Mouse (Mus musculus) midbrain, embryonic 14.5 days (tissue): ENCODE measurements at regions not wholly inside any gene's neighbourhood (a gene's known extent, or its start where the extent isn't known, plus 50 kb on each side); places are given as distances from the start of the nearest gene placed in this dataset.

ENCODE experiments used
- ATAC-seq: fragments of 200-750 bp; cut with Nextera tagmentation; 2 replicates; pipeline ENCODE4 v1.8.0; 2017; ENCODE audit warnings: moderate number of reproducible peaks, moderate library complexity; ENCODE audit not compliant: low FRiP score, low TSS enrichment
- DNase-seq: peaks from one replicate; pipeline ENCODE4 v3.0.0-alpha.2; 2015
- H3K27ac ChIP-seq: fragments of 300-500 bp; sonication (generic); replicated peaks from 2 replicates; pipeline ENCODE4 v1.5.1; 2014; ENCODE audit warnings: mild to moderate bottlenecking, low read depth, low read length, moderate library complexity
- H3K27me3 ChIP-seq: fragments of 300-500 bp; sonication (generic); 2 replicates; pipeline ENCODE4 v1.6.1; 2014; ENCODE audit warnings: low read length, control low read depth, mixed read lengths; ENCODE audit not compliant: control insufficient read depth, insufficient read depth
- H3K36me3 ChIP-seq: fragments of 300-500 bp; sonication (generic); 2 replicates; pipeline ENCODE4 v1.6.1; 2014; ENCODE audit warnings: low read length, control low read depth; ENCODE audit not compliant: control insufficient read depth, insufficient read depth
- H3K4me1 ChIP-seq: fragments of 300-500 bp; sonication (generic); 2 replicates; pipeline ENCODE4 v1.6.1; 2014; ENCODE audit warnings: mild to moderate bottlenecking, antibody characterized with exemption, low read length, control low read depth; ENCODE audit not compliant: control insufficient read depth, insufficient read depth
- H3K4me2 ChIP-seq: fragments of 300-500 bp; sonication (generic); 2 replicates; pipeline ENCODE4 v1.6.1; 2014; ENCODE audit warnings: mild to moderate bottlenecking, low read length, moderate library complexity
- H3K4me3 ChIP-seq: fragments of 300-500 bp; sonication (generic); replicated peaks from 2 replicates; pipeline ENCODE4 v1.5.1; 2014; ENCODE audit warnings: low read depth, low read length
- H3K9ac ChIP-seq: fragments of 300-500 bp; sonication (generic); replicated peaks from 2 replicates; pipeline ENCODE4 v1.6.1; 2014; ENCODE audit warnings: mild to moderate bottlenecking, low read length, moderate library complexity
- H3K9me3 ChIP-seq: fragments of 300-500 bp; sonication (generic); 2 replicates; pipeline ENCODE4 v1.6.1; 2016; ENCODE audit warnings: low read length, control low read depth, mixed read lengths; ENCODE audit not compliant: control insufficient read depth
- WGBS: fragments of 180-500 bp; shearing (Covaris S2); extraction: QIAGEN DNeasy Blood & Tissue Kit; methylation state at CpG from one replicate; pipeline ENCODE4 v1.1.7; 2014; 5-methylcytosine and 5-hydroxymethylcytosine counted together

- Histone ChIP-seq H3K4me1 (no peaks in the 10 kb centered on the region), H3K27me3 (no peaks in the 10 kb centered on the region), H3K9ac (no peak overlapping the region), H3K4me2 (no peak overlapping the region), H3K27ac (no peak overlapping the region), H3K4me3 (no peak overlapping the region), H3K36me3 (no peaks in the 10 kb centered on the region), H3K9me3 (no peaks in the 10 kb centered on the region)
- WGBS, result 31% methylated on average over 1 of the region's 1 CpGs
- DNase-seq (no peak), ATAC-seq (no peak)
Measured at GRCm38 (mm10) chr1:42107925-42108324, 587.6 kb upstream of the Pou3f3 start.

DNA sequence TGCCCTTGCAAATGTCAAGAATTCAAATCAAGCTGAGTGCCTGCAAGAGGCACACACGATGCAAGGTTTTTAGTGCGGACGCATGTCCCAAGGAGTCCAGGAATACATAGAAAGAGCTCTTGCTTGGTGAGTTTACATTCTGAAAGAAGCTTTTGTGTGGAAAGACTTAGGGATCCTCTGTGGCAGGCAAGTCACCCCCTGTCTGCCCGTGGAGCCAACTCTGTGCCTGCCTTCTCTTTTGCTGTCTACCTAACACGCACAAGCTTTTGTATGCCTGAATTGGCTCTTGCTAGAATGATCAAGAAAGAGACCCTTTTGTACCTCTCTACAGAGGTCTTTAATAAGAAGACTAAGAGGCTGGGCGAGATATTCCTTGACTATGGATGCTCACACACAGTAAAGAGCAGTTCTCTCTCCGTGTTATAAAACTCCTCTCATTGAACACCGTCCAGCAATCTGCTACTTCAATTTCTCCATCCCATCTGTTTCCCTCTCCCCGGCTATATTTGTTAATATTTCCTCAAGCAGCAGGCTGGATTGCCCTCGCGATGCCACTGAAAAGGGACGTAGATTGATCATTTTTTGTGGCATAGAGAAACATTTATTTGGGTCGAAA is 543.3 kb upstream of the Pou3f3 start:
- Histone ChIP-seq H3K4me2 (no peak overlapping the region), H3K4me3 (no peak overlapping the region), H3K9ac (no peak overlapping the region), H3K27me3 (no peaks in the 10 kb centered on the region), H3K9me3 (peaks cover 4% of the 10 kb centered on the region; the same call in 1 of the 2 replicates), H3K4me1 (no peaks in the 10 kb centered on the region), H3K36me3 (no peaks in the 10 kb centered on the region), H3K27ac (no peak overlapping the region)
- peak; percentile 8 for DNase-seq
- WGBS, result 66% methylated on average over 13 of the region's 13 CpGs
- no peak for ATAC-seq

- Histone ChIP-seq H3K36me3 (no peaks in the 10 kb centered on the region), H3K4me2 (no peak overlapping the region), H3K9me3 (peaks cover 4% of the 10 kb centered on the region; the same call in 1 of the 2 replicates), H3K4me1 (no peaks in the 10 kb centered on the region), H3K9ac (no peak overlapping the region), H3K27me3 (no peaks in the 10 kb centered on the region), H3K27ac (no peak overlapping the region), H3K4me3 (no peak overlapping the region)
- WGBS, result 55% methylated on average over 3 of the region's 3 CpGs
- no peak for ATAC-seq
- DNase-seq, result no peak
Measured at GRCm38 (mm10) chr1:42152916-42153315, 542.7 kb upstream of the Pou3f3 start.

DNA sequence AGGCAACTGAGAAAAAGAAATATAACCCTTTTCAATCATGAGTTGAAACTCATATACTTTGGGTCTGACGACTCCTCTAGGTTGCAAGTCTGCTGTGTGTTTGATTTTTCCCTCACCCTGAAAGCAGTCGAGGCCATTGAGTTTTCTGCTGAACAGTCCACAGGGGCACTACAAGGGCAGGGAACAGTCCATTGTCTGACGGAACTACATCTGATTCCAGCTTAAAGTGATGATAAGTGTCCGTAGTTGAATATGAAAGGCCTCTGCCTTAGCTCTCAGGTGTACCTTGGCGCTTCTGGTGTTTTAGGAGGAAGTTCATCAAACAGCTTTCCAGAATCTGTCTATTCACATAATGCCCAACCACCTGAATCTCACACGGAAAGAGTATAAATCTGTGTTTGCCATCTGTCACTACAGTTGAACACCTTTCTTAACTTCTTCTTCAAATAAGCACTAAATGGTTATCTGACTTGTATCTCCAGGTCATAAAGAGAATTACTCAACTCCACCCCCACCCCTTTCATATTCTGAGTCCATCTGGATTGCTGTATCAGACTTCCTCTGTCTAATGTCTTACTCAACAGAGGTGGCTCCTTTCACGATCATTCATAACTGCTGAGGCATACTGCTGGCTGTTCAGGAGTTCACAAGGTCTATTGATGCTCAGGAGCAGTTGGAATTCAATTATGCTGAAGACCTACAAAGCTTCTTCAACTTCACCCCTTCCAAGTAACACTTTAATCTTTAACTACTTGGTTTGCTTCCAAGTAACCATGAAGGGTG is 527.6 kb upstream of the Pou3f3 start:
- H3K4me2 ChIP-seq, result no peak overlapping the region
- no peaks in the 10 kb centered on the region for H3K27me3 ChIP-seq
- ATAC-seq (no peak), DNase-seq (no peak)
- WGBS, result 88% methylated on average over 7 of the region's 7 CpGs
- no peak overlapping the region for H3K4me3 ChIP-seq
- H3K9me3 ChIP-seq, result no peaks in the 10 kb centered on the region
- no peaks in the 10 kb centered on the region for H3K36me3 ChIP-seq
- no peak overlapping the region for H3K9ac ChIP-seq
- H3K27ac ChIP-seq, result no peak overlapping the region
- no peaks in the 10 kb centered on the region for H3K4me1 ChIP-seq

GRCm38 (mm10) chr1:42169505-42169904 is 526.1 kb upstream of the Pou3f3 start:
- no peaks in the 10 kb centered on the region for H3K36me3 ChIP-seq
- H3K27ac ChIP-seq, result no peak overlapping the region
- no peak overlapping the region for H3K4me2 ChIP-seq
- no peak overlapping the region for H3K9ac ChIP-seq
- no peaks in the 10 kb centered on the region for H3K4me1 ChIP-seq
- no peak for ATAC-seq
- no peak for DNase-seq
- no peak overlapping the region for H3K4me3 ChIP-seq
- 92% methylated on average over 3 of the region's 3 CpGs for WGBS
- no peaks in the 10 kb centered on the region for H3K9me3 ChIP-seq
- no peaks in the 10 kb centered on the region for H3K27me3 ChIP-seq

- H3K9me3 ChIP-seq, result no peaks in the 10 kb centered on the region
- no peak overlapping the region for H3K27ac ChIP-seq
- H3K4me1 ChIP-seq, result no peaks in the 10 kb centered on the region
- no peak overlapping the region for H3K4me3 ChIP-seq
- ATAC-seq (no peak), DNase-seq (no peak)
- H3K9ac ChIP-seq, result no peak overlapping the region
- H3K4me2 ChIP-seq, result no peak overlapping the region
- no peaks in the 10 kb centered on the region for H3K27me3 ChIP-seq
- H3K36me3 ChIP-seq, result no peaks in the 10 kb centered on the region
Measured at GRCm38 (mm10) chr1:42186295-42186694, 509.3 kb upstream of the Pou3f3 start.

- DNase-seq, result no peak
- no peaks in the 10 kb centered on the region for H3K36me3 ChIP-seq
- H3K9ac ChIP-seq, result no peak overlapping the region
- no peak overlapping the region for H3K27ac ChIP-seq
- H3K4me2 ChIP-seq, result no peak overlapping the region
- peaks cover 4% of the 10 kb centered on the region; the same call in 1 of the 2 replicates for H3K4me1 ChIP-seq
- ATAC-seq, result no peak
- no peak overlapping the region for H3K4me3 ChIP-seq
- WGBS, result 71% methylated on average over 1 of the region's 1 CpGs
- H3K9me3 ChIP-seq, result no peaks in the 10 kb centered on the region
- no peaks in the 10 kb centered on the region for H3K27me3 ChIP-seq
Measured at GRCm38 (mm10) chr1:42228098-42228497, 467.5 kb upstream of the Pou3f3 start.

DNA sequence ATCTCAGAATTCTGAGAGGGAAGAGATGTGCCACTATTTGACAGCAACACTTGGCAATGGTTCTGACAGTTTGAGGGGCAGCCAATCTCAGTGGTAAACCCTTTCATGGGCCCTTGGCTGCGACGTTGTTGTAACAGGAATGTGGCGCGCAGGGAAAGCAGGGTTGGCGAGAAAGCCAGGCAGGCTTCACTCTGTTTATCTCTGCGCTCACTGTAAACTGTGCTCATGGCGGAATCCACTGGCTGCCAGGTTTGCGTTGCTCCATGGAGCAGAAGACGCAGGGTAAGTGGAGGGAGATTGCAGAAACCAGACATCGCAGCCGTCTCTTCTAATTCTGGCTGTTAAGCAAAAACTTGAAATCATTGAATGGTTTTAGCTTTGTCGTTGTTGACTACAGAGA is 465.9 kb upstream of the Pou3f3 start:
- ATAC-seq (peak; percentile 59; the same call in 1 of the 2 replicates), DNase-seq (peak; percentile 76)
- Histone ChIP-seq H3K9me3 (no peaks in the 10 kb centered on the region), H3K27ac (0 out of 2 replicates have a peak overlapping the region, but pooled peaks have one; percentile 10), H3K27me3 (no peaks in the 10 kb centered on the region), H3K4me2 (0 out of 2 replicates have a peak overlapping the region, but pooled peaks have one; percentile 0), H3K36me3 (no peaks in the 10 kb centered on the region), H3K9ac (no peak overlapping the region), H3K4me3 (no peak overlapping the region), H3K4me1 (peaks cover 9% of the 10 kb centered on the region; the same call in 1 of the 2 replicates)
- 67% methylated on average over 12 of the region's 12 CpGs for WGBS
